Mouse (Mus musculus): ENCODE results near the gene Csrp1.

GRCm38 (mm10) chr1:135697462-135697861 lies 22.4 kb upstream of the Csrp1 start:
- TF ChIP-seq POLR2A (IDR thresholded peaks at IDR 0.05; ENCODE audit: low read depth, low read length) = no peak
- no peak for TF ChIP-seq CTCF (IDR thresholded peaks at IDR 0.05; ENCODE audit: extremely low read depth, insufficient read length, insufficient replicate concordance, low read depth, low read length)
